Mouse (Mus musculus): ENCODE measurements around the gene Draxin. TPM values are rescaled to one million over a fixed set of nuclear protein-coding genes. Genes with fewer than 3 reads are reported as not detected.

Draxin gene
- polyA plus RNA-seq, 1 experiment from 2014 or later = 11.8 TPM

GRCm38 (mm10) chr4:148158436-148159348 is 28.2 kb upstream of the Draxin start:
- peak; percentile 3; the same call in 1 of the 2 replicates for ATAC-seq
- Histone ChIP-seq H3K4me2 (ENCODE audit: low read length) (peak overlapping the region; percentile 87), H3K4me3 (ENCODE audit: low read depth, low read length) (peak overlapping the region; percentile 81), H3K36me3 (ENCODE audit: control insufficient read depth, insufficient read depth, low read length) (peaks cover 15% of the 10 kb centered on the region), H3K4me1 (ENCODE audit: control insufficient read depth, insufficient read depth, low read length) (peaks cover 14% of the 10 kb centered on the region), H3K27ac (ENCODE audit: low read length) (peak overlapping the region; percentile 88), H3K9ac (ENCODE audit: low read depth, low read length) (peak overlapping the region; percentile 95), H3K9me3 (replicated peaks; ENCODE audit: control insufficient read depth, low read length, poor library complexity, severe bottlenecking) (no peaks in the 10 kb centered on the region), H3K27me3 (ENCODE audit: control insufficient read depth, insufficient read depth, low read depth, low read length) (peaks cover 16% of the 10 kb centered on the region)
- 19% methylated on average over 27 of the region's 27 CpGs for whole genome bisulfite sequencing

DNA sequence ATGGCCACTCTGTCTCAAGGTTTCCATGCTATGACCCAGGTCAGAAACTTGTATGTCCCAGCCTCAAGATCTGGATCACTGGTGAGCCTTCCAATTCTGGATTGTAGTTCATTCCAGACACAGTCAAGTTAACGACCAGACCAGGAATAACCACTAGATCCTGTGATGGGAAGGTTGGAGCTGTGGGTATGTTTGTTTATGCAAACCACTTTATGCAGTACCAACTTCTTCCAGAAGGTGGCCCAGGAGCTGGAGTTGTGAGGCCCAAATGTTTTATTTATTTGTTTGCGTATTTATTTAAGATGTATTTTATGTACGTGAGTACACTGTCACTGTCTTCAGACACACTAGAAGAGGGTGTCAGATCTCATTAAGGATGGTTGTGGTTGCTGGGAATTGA is 24.5 kb upstream of the Draxin start:
- no peaks in the 10 kb centered on the region for H3K9me3 ChIP-seq (replicated peaks; ENCODE audit: control insufficient read depth, low read length, poor library complexity, severe bottlenecking)
- H3K36me3 ChIP-seq (ENCODE audit: control insufficient read depth, insufficient read depth, low read length) = peaks cover 18% of the 10 kb centered on the region
- H3K4me2 ChIP-seq (ENCODE audit: low read length) = no peak overlapping the region
- H3K9ac ChIP-seq (ENCODE audit: low read depth, low read length) = no peak overlapping the region
- 50% methylated on average over 3 of the region's 3 CpGs for WGBS
- no peaks in the 10 kb centered on the region for H3K27me3 ChIP-seq (ENCODE audit: control insufficient read depth, insufficient read depth, low read depth, low read length)
- H3K4me3 ChIP-seq (ENCODE audit: low read depth, low read length) = no peak overlapping the region
- no peak for ATAC-seq
- H3K27ac ChIP-seq (ENCODE audit: low read length) = no peak overlapping the region
- H3K4me1 ChIP-seq (ENCODE audit: control insufficient read depth, insufficient read depth, low read length) = peaks cover 16% of the 10 kb centered on the region

DNA sequence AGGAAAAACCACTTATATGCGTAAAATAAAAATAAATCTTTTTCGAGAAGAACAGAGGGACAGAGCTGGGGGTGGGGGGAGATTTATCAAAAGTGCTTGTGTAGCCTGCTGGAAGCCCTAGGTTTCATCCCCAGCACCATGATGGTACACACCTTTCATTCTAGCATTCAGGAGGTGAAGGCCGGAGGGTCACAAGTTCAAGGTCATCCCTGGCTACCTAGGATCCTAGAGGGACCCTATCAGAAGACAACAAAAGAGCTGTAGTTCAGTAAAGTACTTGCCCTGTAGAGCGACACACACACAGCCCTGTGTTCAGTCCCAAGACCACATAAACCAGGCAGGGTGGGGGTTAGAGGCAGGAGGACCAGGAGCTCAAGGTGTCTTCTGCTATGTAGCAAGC is 23.5 kb upstream of the Draxin start:
- 94% methylated on average over 4 of the region's 4 CpGs for WGBS
- Histone ChIP-seq H3K36me3 (ENCODE audit: control insufficient read depth, insufficient read depth, low read length) (peaks cover 18% of the 10 kb centered on the region), H3K27me3 (ENCODE audit: control insufficient read depth, insufficient read depth, low read depth, low read length) (no peaks in the 10 kb centered on the region), H3K4me3 (ENCODE audit: low read depth, low read length) (no peak overlapping the region), H3K4me1 (ENCODE audit: control insufficient read depth, insufficient read depth, low read length) (peaks cover 16% of the 10 kb centered on the region), H3K9ac (ENCODE audit: low read depth, low read length) (no peak overlapping the region), H3K4me2 (ENCODE audit: low read length) (no peak overlapping the region), H3K9me3 (replicated peaks; ENCODE audit: control insufficient read depth, low read length, poor library complexity, severe bottlenecking) (no peaks in the 10 kb centered on the region), H3K27ac (ENCODE audit: low read length) (no peak overlapping the region)
- ATAC-seq = no peak

- 0 out of 2 replicates have a peak, but pooled peaks have one; percentile 13 for ATAC-seq
- Histone ChIP-seq H3K4me1 (ENCODE audit: control insufficient read depth, insufficient read depth, low read length) (peaks cover 4% of the 10 kb centered on the region), H3K4me3 (ENCODE audit: low read depth, low read length) (no peak overlapping the region), H3K9ac (ENCODE audit: low read depth, low read length) (no peak overlapping the region), H3K36me3 (ENCODE audit: control insufficient read depth, insufficient read depth, low read length) (peaks cover 18% of the 10 kb centered on the region), H3K27ac (ENCODE audit: low read length) (peak overlapping the region; percentile 90), H3K4me2 (ENCODE audit: low read length) (no peak overlapping the region), H3K27me3 (ENCODE audit: control insufficient read depth, insufficient read depth, low read depth, low read length) (no peaks in the 10 kb centered on the region), H3K9me3 (replicated peaks; ENCODE audit: control insufficient read depth, low read length, poor library complexity, severe bottlenecking) (no peaks in the 10 kb centered on the region)
- 79% methylated on average over 5 of the region's 5 CpGs for WGBS
Observed at GRCm38 (mm10) chr4:148152547-148152946, 22.0 kb upstream of the Draxin start.

- no peaks in the 10 kb centered on the region for H3K9me3 ChIP-seq (replicated peaks; ENCODE audit: control insufficient read depth, low read length, poor library complexity, severe bottlenecking)
- H3K36me3 ChIP-seq (ENCODE audit: control insufficient read depth, insufficient read depth, low read length) = peaks cover 21% of the 10 kb centered on the region
Observed at GRCm38 (mm10) chr4:148151267-148152168, 21.0 kb upstream of the Draxin start, which contains the start of gene Fbxo6. Gene Fbxo6, minus strand, starts transcription at chr4:148152140.

GRCm38 (mm10) chr4:148150953-148151266 is 20.4 kb upstream of the Draxin start:
- WGBS = 61% methylated on average over 3 of the region's 3 CpGs
- H3K9ac ChIP-seq (ENCODE audit: low read depth, low read length) = peak overlapping the region; percentile 84; the same call in 1 of the 2 replicates

More at GRCm38 (mm10) chr4:148151267-148152168, 21.0 kb upstream of the Draxin start, which contains the start of gene Fbxo6:
- H3K4me1 ChIP-seq (ENCODE audit: control insufficient read depth, insufficient read depth, low read length) = peaks cover 2% of the 10 kb centered on the region; the same call in 1 of the 2 replicates
- peak; percentile 92 for ATAC-seq
- peak within 1 kb of the TSS; percentile 58 for H3K4me3 ChIP-seq (ENCODE audit: low read depth, low read length)
- peak within 1 kb of the TSS; percentile 90 for H3K27ac ChIP-seq (ENCODE audit: low read length)
- peak within 1 kb of the TSS; percentile 84 for H3K9ac ChIP-seq (ENCODE audit: low read depth, low read length)
- WGBS = under 1% methylated on average over 57 of the region's 67 CpGs
- H3K27me3 ChIP-seq (ENCODE audit: control insufficient read depth, insufficient read depth, low read depth, low read length) = no peaks in the 10 kb centered on the region
- H3K4me2 ChIP-seq (ENCODE audit: low read length) = peak within 1 kb of the TSS; percentile 81

DNA sequence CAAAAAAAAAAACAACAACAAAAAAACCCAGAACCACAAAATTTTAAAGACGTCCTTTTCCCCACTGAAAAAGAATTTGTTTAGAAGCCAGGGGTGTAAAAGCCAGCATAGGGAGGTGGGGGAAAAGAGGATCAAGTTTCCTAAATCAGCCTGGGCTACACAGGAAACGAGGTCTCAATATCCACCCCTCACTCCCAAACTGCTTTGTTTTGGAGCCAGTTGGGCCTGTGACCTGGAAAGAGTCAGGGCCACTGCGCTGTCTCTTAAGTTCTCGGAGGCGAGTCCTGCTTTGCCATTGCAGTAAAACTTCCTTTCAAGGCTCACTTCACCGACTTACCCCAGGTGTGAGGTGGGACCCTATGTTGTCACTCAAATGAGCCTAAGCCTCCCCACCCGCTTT is 19.7 kb upstream of the Draxin start:
- no peaks in the 10 kb centered on the region for H3K9me3 ChIP-seq (replicated peaks; ENCODE audit: control insufficient read depth, low read length, poor library complexity, severe bottlenecking)
- no peak overlapping the region for H3K4me3 ChIP-seq (ENCODE audit: low read depth, low read length)
- peaks cover 21% of the 10 kb centered on the region for H3K36me3 ChIP-seq (ENCODE audit: control insufficient read depth, insufficient read depth, low read length)
- H3K27ac ChIP-seq (ENCODE audit: low read length) = no peak overlapping the region
- no peak overlapping the region for H3K4me2 ChIP-seq (ENCODE audit: low read length)
- H3K27me3 ChIP-seq (ENCODE audit: control insufficient read depth, insufficient read depth, low read depth, low read length) = no peaks in the 10 kb centered on the region
- H3K9ac ChIP-seq (ENCODE audit: low read depth, low read length) = no peak overlapping the region
- peaks cover 2% of the 10 kb centered on the region; the same call in 1 of the 2 replicates for H3K4me1 ChIP-seq (ENCODE audit: control insufficient read depth, insufficient read depth, low read length)
- ATAC-seq = no peak
- WGBS = 69% methylated on average over 7 of the region's 7 CpGs

More at GRCm38 (mm10) chr4:148150953-148151266, 20.4 kb upstream of the Draxin start:
- Histone ChIP-seq H3K4me3 (ENCODE audit: low read depth, low read length) (peak overlapping the region; percentile 58), H3K36me3 (ENCODE audit: control insufficient read depth, insufficient read depth, low read length) (peaks cover 19% of the 10 kb centered on the region), H3K4me1 (ENCODE audit: control insufficient read depth, insufficient read depth, low read length) (peaks cover 2% of the 10 kb centered on the region; the same call in 1 of the 2 replicates), H3K9me3 (replicated peaks; ENCODE audit: control insufficient read depth, low read length, poor library complexity, severe bottlenecking) (no peaks in the 10 kb centered on the region), H3K27me3 (ENCODE audit: control insufficient read depth, insufficient read depth, low read depth, low read length) (no peaks in the 10 kb centered on the region), H3K27ac (ENCODE audit: low read length) (peak overlapping the region; percentile 90; the same call in 1 of the 2 replicates), H3K4me2 (ENCODE audit: low read length) (peak overlapping the region; percentile 81)
- no peak for ATAC-seq

DNA sequence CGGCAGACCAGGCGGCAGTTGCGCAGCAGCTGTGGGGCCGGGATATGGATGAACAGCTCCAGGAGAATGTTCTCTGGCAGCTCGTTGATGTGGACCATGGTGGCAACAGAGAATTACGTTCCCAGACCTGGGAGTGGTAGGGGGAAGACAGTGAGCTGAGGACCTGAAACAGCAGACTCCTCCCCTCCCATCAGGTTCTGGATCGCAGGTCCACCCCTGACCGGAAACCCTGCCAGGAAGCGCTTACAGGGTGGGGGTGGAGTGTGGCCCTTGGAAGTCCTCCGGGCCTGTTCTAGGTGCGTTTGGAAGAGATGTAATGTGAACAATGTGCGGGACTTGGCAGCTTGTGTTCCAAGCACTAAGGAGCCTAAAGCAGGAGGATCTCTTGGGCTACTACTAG is 19.0 kb upstream of the Draxin start:
- no peaks in the 10 kb centered on the region for H3K27me3 ChIP-seq (ENCODE audit: control insufficient read depth, insufficient read depth, low read depth, low read length)
- no peak overlapping the region for H3K9ac ChIP-seq (ENCODE audit: low read depth, low read length)
- no peak overlapping the region for H3K4me3 ChIP-seq (ENCODE audit: low read depth, low read length)
- 75% methylated on average over 12 of the region's 12 CpGs for WGBS
- peaks cover 2% of the 10 kb centered on the region; the same call in 1 of the 2 replicates for H3K4me1 ChIP-seq (ENCODE audit: control insufficient read depth, insufficient read depth, low read length)
- no peak overlapping the region for H3K4me2 ChIP-seq (ENCODE audit: low read length)
- no peaks in the 10 kb centered on the region for H3K9me3 ChIP-seq (replicated peaks; ENCODE audit: control insufficient read depth, low read length, poor library complexity, severe bottlenecking)
- H3K27ac ChIP-seq (ENCODE audit: low read length) = no peak overlapping the region
- H3K36me3 ChIP-seq (ENCODE audit: control insufficient read depth, insufficient read depth, low read length) = peaks cover 24% of the 10 kb centered on the region
- no peak for ATAC-seq
